Mouse (Mus musculus) urinary bladder, postnatal 4 days (tissue): ENCODE measurements around the gene Ak1.

Experiments used
- DNase-seq, 2 experiments: peaks; one replicate each; pipeline ENCODE4 v3.0.0; 2021 to 2022; ENCODE audit warnings: low spot score in 2 of 2

The Ak1 gene

GRCm38 (mm10) chr2:32628044-32628550 lies 6.5 kb downstream of the Ak1 start:
- DNase-seq, result no peak

GRCm38 (mm10) chr2:32628729-32629128 lies 7.2 kb downstream of the Ak1 start:
- DNase-seq, result peak; percentile 73 to 78

GRCm38 (mm10) chr2:32629276-32629976 lies 7.9 kb downstream of the Ak1 start:
- DNase-seq, result peak; percentile 58 to 77

- DNase-seq, result no peak
These were observed 8.5 kb downstream of the Ak1 start for GRCm38 (mm10) chr2:32630036-32630435.

- DNase-seq, result no peak
These were observed 9.5 kb downstream of the Ak1 start for GRCm38 (mm10) chr2:32631046-32631445.

- peak; percentile 72 to 84 for DNase-seq
These were observed 10.3 kb downstream of the Ak1 start for GRCm38 (mm10) chr2:32631737-32632394.

GRCm38 (mm10) chr2:32633660-32634059 lies 12.1 kb downstream of the Ak1 start:
- DNase-seq, result no peak

- DNase-seq, result no peak
These were observed 12.9 kb downstream of the Ak1 start for GRCm38 (mm10) chr2:32634277-32635105.

- no peak for DNase-seq
These were observed 15.1 kb downstream of the Ak1 start for GRCm38 (mm10) chr2:32636617-32637016.

GRCm38 (mm10) chr2:32637778-32638281 lies 16.3 kb downstream of the Ak1 start:
- no peak for DNase-seq

- DNase-seq, result no peak
These were observed 18.1 kb downstream of the Ak1 start for GRCm38 (mm10) chr2:32639632-32640031.

- DNase-seq, result no peak
These were observed 19.0 kb downstream of the Ak1 start for GRCm38 (mm10) chr2:32640550-32641051.

GRCm38 (mm10) chr2:32641810-32642209 lies 20.3 kb downstream of the Ak1 start:
- DNase-seq, result no peak

- DNase-seq, result peak in 1 of 2 experiments; percentile 61
These were observed 21.3 kb downstream of the Ak1 start for GRCm38 (mm10) chr2:32642813-32643212.

- no peak for DNase-seq
These were observed 22.5 kb downstream of the Ak1 start for GRCm38 (mm10) chr2:32644083-32644482.

GRCm38 (mm10) chr2:32644799-32645475 lies 23.4 kb downstream of the Ak1 start:
- DNase-seq, result no peak

- DNase-seq, result no peak
These were observed 24.1 kb downstream of the Ak1 start for GRCm38 (mm10) chr2:32645647-32646046.

GRCm38 (mm10) chr2:32646379-32647056 lies 25.0 kb downstream of the Ak1 start, which contains the start of gene Eng:
TSS of gene Eng (plus strand) at chr2:32646595.
- peak in 1 of 2 experiments; percentile 55 for DNase-seq

- no peak for DNase-seq
These were observed 25.8 kb downstream of the Ak1 start for GRCm38 (mm10) chr2:32647366-32647765.

- DNase-seq, result no peak
These were observed 32.2 kb downstream of the Ak1 start for GRCm38 (mm10) chr2:32653764-32654163.
